Mouse (Mus musculus): ENCODE measurements at regions not wholly inside any gene's neighbourhood (a gene's known extent, or its start where the extent isn't known, plus 50 kb on each side); places are given as distances from the start of the nearest gene placed in this dataset.

GRCm38 (mm10) chr1:90678416-90678815 lies 75.6 kb downstream of the Cops8 start:
- TF ChIP-seq HCFC1 (IDR thresholded peaks at IDR 0.05; ENCODE audit: borderline replicate concordance, insufficient read depth, low read length): no peak
- TF ChIP-seq MAFK (IDR thresholded peaks at IDR 0.05; ENCODE audit: insufficient read depth, low read depth, low read length): no peak
- no peak for TF ChIP-seq ZC3H11A (IDR thresholded peaks at IDR 0.05; ENCODE audit: borderline replicate concordance, low read depth, low read length)
